Mouse (Mus musculus): Measurements from ENCODE around the gene Acad11.

- TF ChIP-seq POLR2A (IDR thresholded peaks at IDR 0.05; ENCODE audit: extremely low read depth, insufficient read depth, low read length) = no peak
- TF ChIP-seq CTCF (IDR thresholded peaks at IDR 0.05; ENCODE audit: extremely low read depth, insufficient read depth, low read length) = no peak
These were observed 44.3 kb downstream of the Acad11 start for GRCm38 (mm10) chr9:104107482-104107881.

Measured in cortical plate, adult 2 months (tissue).